ENCODE assay signal across 29 mouse cellular contexts in the genomic region with DNA sequence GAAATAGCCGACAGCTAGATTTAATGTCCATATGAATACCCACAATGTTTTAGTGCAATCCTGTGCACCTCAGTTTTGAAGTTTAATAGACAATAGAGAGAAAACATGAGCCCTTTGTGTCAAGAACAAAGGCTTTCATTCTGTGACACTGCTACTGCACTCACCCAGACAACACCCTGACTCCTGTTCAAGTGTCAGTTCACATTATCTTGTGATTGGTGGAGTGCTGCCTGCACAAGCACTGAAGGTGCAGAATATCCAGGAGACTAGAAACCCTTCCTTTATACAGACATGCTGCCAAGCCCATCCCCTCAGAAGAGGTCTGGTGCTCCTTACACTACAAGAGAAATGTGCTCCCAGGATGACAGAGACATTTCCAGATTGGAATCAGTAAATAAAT.
DNase-seq lines count a peak whose midpoint lies in the region; ATAC-seq lines count a peak whose summit lies in the region.
"Had no signal": no experiment of that assay in that cellular context is flagged by ENCODE, and none has a peak within 500 bp of the region (broad histone marks: within the 10 kb centered on the region; RNA-seq: fewer than 3 reads in every experiment).

No protein-coding gene starts in this region.

- no peaks in the 10 kb centered on the region for H3K4me1 ChIP-seq in hindbrain, embryonic 13.5 days (replicated peaks)
- no peaks in the 10 kb centered on the region for H3K4me1 ChIP-seq in hindbrain, embryonic 10.5 days (replicated peaks)
- no peaks in the 10 kb centered on the region for H3K4me1 ChIP-seq in midbrain, embryonic 12.5 days
- H3K4me1 ChIP-seq in midbrain, embryonic 15.5 days: no peaks in the 10 kb centered on the region
- no peaks in the 10 kb centered on the region for H3K4me1 ChIP-seq in neural tube, embryonic 12.5 days
- H3K4me1 ChIP-seq: embryonic facial prominence, embryonic 13.5 days; forebrain, embryonic 10.5 days; forebrain, embryonic 13.5 days; heart, embryonic 10.5 days; heart, embryonic 13.5 days; hindbrain, embryonic 12.5 days had no signal

- no peak overlapping the region for H3K9ac ChIP-seq in hindbrain, embryonic 13.5 days
- no peak overlapping the region for H3K9ac ChIP-seq in midbrain, embryonic 12.5 days (replicated peaks)
- H3K9ac ChIP-seq in midbrain, embryonic 15.5 days: no peak overlapping the region
- H3K9ac ChIP-seq in neural tube, embryonic 12.5 days: no peak overlapping the region
- H3K9ac ChIP-seq: embryonic facial prominence, embryonic 13.5 days; forebrain, embryonic 13.5 days; heart, embryonic 13.5 days; hindbrain, embryonic 12.5 days had no signal

- DNase-seq in hindbrain, embryonic 10.5 days (ENCODE audit: low spot score): no peak
- DNase-seq in neural tube, embryonic 10.5 days (ENCODE audit: extremely low spot score, low spot score): no peak
- no peak for DNase-seq in urinary bladder, postnatal 36 days (ENCODE audit: low spot score in 2 of 2)
- DNase-seq: adrenal gland, postnatal 10 days; adrenal gland, postnatal 36 days; B cell, adult 2 months; cerebellum, adult 11 months; cerebellum, adult 2 months; cerebellum, adult 9-11 months; cerebellum, postnatal 25 days; gastrocnemius, postnatal 10 days; gastrocnemius, postnatal 36 days; heart, adult 2 months; heart, postnatal 14 days; heart, postnatal 4 days had no signal

- H3K4me3 ChIP-seq in hindbrain, embryonic 13.5 days: no peak overlapping the region
- H3K4me3 ChIP-seq in hindbrain, embryonic 10.5 days: no peak overlapping the region
- no peak overlapping the region for H3K4me3 ChIP-seq in midbrain, embryonic 12.5 days
- H3K4me3 ChIP-seq in midbrain, embryonic 15.5 days: no peak overlapping the region
- no peak overlapping the region for H3K4me3 ChIP-seq in neural tube, embryonic 12.5 days
- H3K4me3 ChIP-seq: embryonic facial prominence, embryonic 13.5 days; forebrain, embryonic 10.5 days; forebrain, embryonic 13.5 days; heart, adult 2 months; heart, embryonic 10.5 days; heart, embryonic 13.5 days; hindbrain, embryonic 12.5 days had no signal

- no peak for ATAC-seq in hindbrain, embryonic 13.5 days (ENCODE audit: low FRiP score)
- 0 out of 2 replicates have a peak, but pooled peaks have one; percentile 52 for ATAC-seq in midbrain, embryonic 12.5 days (ENCODE audit: low FRiP score, low read depth)
- ATAC-seq in midbrain, embryonic 15.5 days (replicated peaks): no peak
- ATAC-seq in neural tube, embryonic 12.5 days (ENCODE audit: low FRiP score, low read depth): peak; percentile 37; the same call in 1 of the 2 replicates
- ATAC-seq: forebrain, embryonic 13.5 days; forebrain, embryonic 16.5 days; Patski had no signal

- no peaks in the 10 kb centered on the region for H3K9me3 ChIP-seq in hindbrain, embryonic 13.5 days
- H3K9me3 ChIP-seq in hindbrain, embryonic 10.5 days: no peaks in the 10 kb centered on the region
- no peaks in the 10 kb centered on the region for H3K9me3 ChIP-seq in midbrain, embryonic 12.5 days
- H3K9me3 ChIP-seq in midbrain, embryonic 15.5 days: no peaks in the 10 kb centered on the region
- H3K9me3 ChIP-seq in neural tube, embryonic 12.5 days: no peaks in the 10 kb centered on the region
- H3K9me3 ChIP-seq: embryonic facial prominence, embryonic 13.5 days; forebrain, embryonic 10.5 days; forebrain, embryonic 13.5 days; G1E; heart, embryonic 10.5 days; heart, embryonic 13.5 days; hindbrain, embryonic 12.5 days had no signal

- no peak overlapping the region for H3K4me2 ChIP-seq in hindbrain, embryonic 13.5 days
- no peak overlapping the region for H3K4me2 ChIP-seq in midbrain, embryonic 12.5 days (replicated peaks)
- no peak overlapping the region for H3K4me2 ChIP-seq in midbrain, embryonic 15.5 days
- H3K4me2 ChIP-seq in neural tube, embryonic 12.5 days (replicated peaks): no peak overlapping the region
- H3K4me2 ChIP-seq: embryonic facial prominence, embryonic 13.5 days; forebrain, embryonic 13.5 days; heart, embryonic 13.5 days; hindbrain, embryonic 12.5 days had no signal

- H3K27ac ChIP-seq in hindbrain, embryonic 13.5 days: 0 out of 2 replicates have a peak overlapping the region, but pooled peaks have one; percentile 1
- H3K27ac ChIP-seq in hindbrain, embryonic 10.5 days: no peak overlapping the region
- no peak overlapping the region for H3K27ac ChIP-seq in midbrain, embryonic 12.5 days (replicated peaks)
- no peak overlapping the region for H3K27ac ChIP-seq in midbrain, embryonic 15.5 days
- no peak overlapping the region for H3K27ac ChIP-seq in neural tube, embryonic 12.5 days
- H3K27ac ChIP-seq: embryonic facial prominence, embryonic 13.5 days; forebrain, embryonic 10.5 days; forebrain, embryonic 13.5 days; heart, adult 2 months; heart, embryonic 10.5 days; heart, embryonic 13.5 days; hindbrain, embryonic 12.5 days had no signal

- H3K27me3 ChIP-seq in hindbrain, embryonic 13.5 days: no peaks in the 10 kb centered on the region
- H3K27me3 ChIP-seq in hindbrain, embryonic 10.5 days (ENCODE audit: insufficient read depth, poor library complexity, severe bottlenecking): no peaks in the 10 kb centered on the region
- H3K27me3 ChIP-seq in midbrain, embryonic 12.5 days: no peaks in the 10 kb centered on the region
- no peaks in the 10 kb centered on the region for H3K27me3 ChIP-seq in midbrain, embryonic 15.5 days (replicated peaks)
- no peaks in the 10 kb centered on the region for H3K27me3 ChIP-seq in neural tube, embryonic 12.5 days (replicated peaks)
- H3K27me3 ChIP-seq: CH12.LX; embryonic facial prominence, embryonic 13.5 days; forebrain, embryonic 13.5 days; heart, embryonic 13.5 days; hindbrain, embryonic 12.5 days; Patski had no signal

- H3K36me3 ChIP-seq in hindbrain, embryonic 13.5 days: no peaks in the 10 kb centered on the region
- no peaks in the 10 kb centered on the region for H3K36me3 ChIP-seq in hindbrain, embryonic 10.5 days
- H3K36me3 ChIP-seq in midbrain, embryonic 12.5 days: no peaks in the 10 kb centered on the region
- H3K36me3 ChIP-seq in midbrain, embryonic 15.5 days (replicated peaks): no peaks in the 10 kb centered on the region
- H3K36me3 ChIP-seq in neural tube, embryonic 12.5 days: no peaks in the 10 kb centered on the region
- H3K36me3 ChIP-seq: embryonic facial prominence, embryonic 13.5 days; forebrain, embryonic 10.5 days; G1E; heart, embryonic 10.5 days; heart, embryonic 13.5 days; hindbrain, embryonic 12.5 days had no signal

- 43% methylated on average over 1 of the region's 1 CpGs for WGBS in hindbrain, embryonic 13.5 days
- 55% methylated on average over 1 of the region's 1 CpGs for WGBS in hindbrain, embryonic 10.5 days
- 43% methylated on average over 1 of the region's 1 CpGs for WGBS in midbrain, embryonic 12.5 days
- WGBS in midbrain, embryonic 15.5 days: 44% methylated on average over 1 of the region's 1 CpGs
- 60% methylated on average over 1 of the region's 1 CpGs for WGBS in neural tube, embryonic 12.5 days

Comparison
In these comparisons a context has a peak if more than half of its experiments do, and no peak if none do; other contexts are left out.
1. ATAC-seq: peak in midbrain, embryonic 12.5 days (single experiment) and neural tube, embryonic 12.5 days (single experiment); none in hindbrain, embryonic 13.5 days (single experiment) and midbrain, embryonic 15.5 days (single experiment).